Mouse (Mus musculus) ovary, postnatal 10 days (tissue): Measurements from ENCODE around the gene Nsun2.

Source experiments
- DNase-seq: peaks from one replicate; pipeline ENCODE4 v3.0.0; 2022; ENCODE audit warnings: low spot score

Gene Nsun2

DNA sequence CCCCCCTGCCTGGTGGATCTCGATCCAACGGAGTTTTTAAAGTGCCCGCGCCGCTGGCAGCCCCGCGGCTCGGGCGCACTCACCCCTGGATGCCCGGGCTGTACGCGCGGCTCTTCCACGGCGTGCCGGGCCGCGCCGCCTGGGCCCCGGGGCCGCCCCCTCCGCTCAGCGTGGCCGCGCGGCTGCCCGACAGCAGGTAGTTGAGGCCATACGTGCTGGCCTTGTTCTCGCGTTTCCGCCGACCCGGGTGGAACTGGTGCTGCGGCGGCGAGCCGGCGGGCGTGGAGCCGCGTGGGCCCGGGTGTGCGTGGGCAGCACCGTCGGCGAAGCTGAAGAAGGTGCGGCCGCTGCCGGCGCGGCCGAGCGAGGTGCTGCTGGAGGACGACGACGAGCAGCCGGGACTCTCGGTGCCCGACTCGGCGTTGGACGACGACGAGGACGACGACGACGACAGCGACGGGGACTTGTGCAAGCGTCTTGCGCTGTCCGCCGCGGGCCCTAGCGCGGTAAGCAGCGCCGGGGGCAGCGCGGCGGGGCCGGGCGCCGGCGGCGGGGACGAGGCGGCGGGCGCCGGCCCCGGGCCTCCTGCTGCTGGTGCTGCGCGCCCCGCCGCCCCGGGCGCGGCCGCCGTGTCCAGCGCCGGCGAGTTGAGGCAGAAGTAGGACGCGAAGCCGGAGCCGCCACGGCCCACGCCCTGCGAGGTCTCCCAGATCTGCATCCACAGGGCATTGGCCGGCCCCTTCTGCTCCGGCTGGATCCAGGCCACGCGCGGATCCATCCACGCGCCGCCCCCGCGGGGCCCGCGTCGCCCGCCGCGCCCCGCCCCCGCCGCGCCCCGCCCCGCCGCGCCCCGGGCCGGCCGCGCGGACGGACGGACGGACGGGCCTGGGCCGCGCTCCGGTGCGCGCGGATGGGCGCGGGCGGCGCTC, at the start of gene Nsun2:
Nsun2 (plus strand) TSS at position 342 of the 929 bp plus-strand sequence.
- no peak for DNase-seq

DNA sequence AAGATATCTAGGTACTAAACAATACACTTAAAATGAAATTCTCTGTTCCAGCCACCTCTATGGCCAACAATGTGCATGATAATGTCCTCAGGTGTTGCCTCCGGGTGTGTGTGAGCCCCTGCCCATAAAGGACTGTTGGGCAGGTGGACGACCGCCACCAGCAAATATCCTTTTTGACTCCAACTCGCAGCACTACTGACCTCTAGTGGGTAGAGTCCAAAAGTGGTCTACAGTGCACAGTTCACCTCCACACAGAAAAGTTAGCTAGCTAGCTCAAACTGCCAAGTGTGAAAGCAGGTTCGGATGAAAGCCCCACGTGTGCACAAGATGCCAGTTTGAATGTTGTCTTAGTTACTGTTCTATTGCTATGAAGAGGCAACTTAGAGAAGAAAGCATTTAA, 48.2 kb upstream of the Nsun2 start:
- no peak for DNase-seq

DNA sequence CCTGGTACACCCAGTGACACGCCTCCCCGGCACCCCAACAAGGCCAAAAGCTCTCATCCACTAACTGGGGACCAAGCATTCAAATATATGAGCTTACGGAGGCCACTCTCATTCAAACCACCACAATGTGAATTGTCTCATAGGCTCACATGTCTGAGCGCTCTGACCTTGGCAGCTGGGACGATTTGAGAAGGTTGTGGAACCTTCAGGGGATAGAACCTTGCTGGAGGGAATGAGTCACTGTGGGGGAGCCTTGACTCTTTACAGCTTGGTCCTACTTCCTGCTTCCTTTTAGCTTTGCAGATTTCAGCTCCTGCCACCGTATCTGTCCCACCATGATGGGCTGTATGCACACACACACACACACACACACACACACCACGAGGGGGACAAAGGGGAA, 47.7 kb upstream of the Nsun2 start:
- DNase-seq, result no peak

DNA sequence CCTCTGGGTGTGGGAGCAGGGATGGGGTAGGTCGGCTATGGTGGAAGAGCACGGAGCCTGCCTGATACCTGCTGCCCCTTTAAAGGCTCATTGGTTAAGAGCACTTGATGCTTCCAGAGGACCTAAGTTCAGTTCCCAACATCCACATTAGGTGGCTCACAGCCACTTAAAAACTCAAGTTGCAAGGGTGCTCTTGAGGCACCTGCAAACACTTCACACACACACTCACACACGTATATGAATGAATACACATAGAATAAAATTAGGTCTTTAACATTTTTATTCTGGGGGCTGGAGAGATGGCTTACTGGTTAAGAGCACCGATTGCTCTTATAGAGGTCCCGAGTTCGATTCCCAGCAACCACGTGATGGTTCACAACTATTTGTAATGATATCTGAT, 46.4 kb upstream of the Nsun2 start:
- no peak for DNase-seq

DNA sequence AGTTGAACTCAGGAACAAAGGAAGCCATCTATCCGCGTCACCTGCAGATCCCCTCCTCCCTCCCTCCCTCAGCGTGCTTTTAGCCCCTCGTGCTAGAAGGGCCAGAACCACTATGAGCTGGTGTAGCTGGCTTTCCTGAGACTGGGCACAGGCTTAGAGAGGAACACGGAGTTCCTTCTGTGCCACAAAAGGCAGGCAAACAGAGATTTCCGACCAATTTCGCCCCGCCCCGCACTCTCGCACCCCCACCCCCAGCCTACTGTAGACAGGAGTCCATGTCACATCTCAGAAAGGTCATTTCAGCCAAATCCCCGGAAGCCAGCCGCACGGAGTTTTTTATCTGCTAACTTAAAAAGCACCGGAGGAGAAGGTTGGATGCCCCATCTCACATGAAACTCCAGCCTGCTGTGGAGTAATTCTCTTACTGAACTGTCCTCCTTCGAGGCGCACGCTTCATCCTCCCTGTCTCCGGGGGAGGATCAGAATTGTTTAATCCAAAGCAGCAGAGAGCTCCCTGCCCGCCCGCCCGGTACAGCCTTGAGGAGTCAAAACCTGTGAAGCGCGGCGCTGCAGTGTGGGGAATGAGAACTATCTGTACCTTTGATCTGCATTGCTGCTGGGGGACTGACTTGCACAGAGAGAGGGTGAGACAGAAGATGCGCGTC, 45.8 kb upstream of the Nsun2 start:
- DNase-seq, result no peak

DNA sequence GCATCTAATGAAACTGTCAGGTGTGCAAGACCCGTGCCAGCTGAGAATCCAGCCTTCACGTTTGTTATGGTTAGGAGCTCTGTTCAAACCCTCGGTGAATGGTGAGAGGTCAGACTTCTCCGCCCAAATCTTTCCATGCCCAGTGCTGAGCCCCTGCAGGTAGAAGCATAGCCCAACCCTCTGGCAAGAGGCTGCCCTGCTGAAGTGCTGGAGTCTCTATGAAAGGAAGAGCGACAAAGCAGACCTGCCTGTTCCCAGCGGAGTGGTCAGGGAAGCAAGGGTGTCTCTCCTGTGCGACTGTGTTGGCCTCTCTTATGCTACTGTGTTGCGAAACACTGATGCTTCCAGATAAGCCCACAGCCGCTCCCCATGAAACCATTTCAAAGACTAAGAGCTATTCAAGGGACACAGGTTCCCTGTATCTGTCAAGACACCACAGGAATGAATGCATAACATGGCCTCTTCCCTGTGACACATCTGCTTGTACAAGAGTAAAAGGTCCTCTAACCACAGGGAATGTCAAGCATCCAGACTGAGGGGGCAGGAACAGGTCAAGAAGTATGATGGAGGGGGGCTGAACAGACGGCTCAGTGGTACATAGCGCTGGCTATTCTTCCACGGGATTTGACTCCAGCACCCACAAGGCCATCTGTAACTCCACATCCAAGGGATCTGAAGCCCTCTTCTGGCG, 44.8 kb upstream of the Nsun2 start:
- DNase-seq, result no peak

DNA sequence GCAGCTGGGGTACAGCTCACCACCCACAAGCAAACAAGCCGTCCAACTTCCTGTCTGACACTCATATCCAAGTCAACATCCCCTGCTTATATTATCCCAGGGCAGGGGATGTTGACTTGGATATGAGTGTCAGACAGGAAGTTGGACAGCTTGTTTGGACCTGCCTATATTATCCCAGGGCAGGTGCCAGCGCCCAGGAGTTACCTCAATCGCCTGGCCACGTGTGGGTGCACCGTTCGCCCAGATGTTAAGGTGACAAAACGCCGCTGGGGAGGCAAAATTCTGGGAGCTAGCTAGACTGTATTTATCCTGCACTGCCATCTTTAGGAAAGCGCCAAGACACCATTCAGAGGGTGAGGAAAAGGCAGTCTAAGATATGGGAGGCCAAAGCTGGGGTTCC, 43.8 kb upstream of the Nsun2 start:
- no peak for DNase-seq

DNA sequence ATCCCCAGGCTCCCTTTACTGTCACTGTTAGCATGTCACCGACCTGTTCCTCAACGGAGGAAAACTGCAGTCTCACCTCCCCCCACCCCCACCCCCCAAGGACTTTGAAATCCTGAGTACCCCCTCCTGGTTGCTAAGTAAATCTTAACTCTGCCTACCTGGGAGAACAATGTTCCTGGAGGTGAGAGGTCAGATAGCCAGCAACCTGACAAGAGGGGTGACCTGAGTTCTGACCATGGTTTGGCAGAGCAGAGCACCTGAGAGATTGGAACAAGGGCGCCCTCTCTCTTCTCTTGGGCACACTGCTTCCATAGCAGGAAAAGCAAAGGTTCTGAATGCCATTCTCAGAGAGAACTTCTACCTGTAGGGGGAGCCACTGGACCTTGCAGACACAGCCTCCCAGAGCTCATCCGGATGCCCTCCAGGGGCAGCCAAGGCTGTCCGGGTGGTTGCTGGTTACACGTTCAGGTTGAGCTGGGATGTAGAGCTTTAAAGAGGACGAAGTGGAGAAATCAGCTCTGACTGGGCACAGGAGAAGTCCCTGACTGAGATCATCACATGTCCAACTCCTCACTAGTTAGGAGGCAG, 40.6 kb upstream of the Nsun2 start:
- no peak for DNase-seq

DNA sequence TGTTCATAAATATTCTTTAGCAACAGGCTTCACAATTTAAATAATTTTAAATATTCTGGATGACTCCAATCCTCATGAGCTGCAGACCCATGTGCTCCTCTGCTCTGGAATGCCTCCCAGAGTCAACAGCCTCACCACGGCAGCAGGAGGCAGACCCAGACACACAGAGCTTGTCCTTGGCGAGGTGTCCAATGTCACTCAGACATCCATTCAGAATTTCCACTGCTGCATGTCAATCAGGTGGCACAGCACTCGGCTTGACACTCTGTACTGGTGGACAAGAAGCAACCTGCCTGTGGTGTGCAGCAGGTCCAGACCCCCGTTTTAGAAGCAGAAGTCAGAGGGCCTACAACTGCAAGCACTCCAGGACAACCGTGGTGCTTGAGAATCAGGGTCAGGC, 35.3 kb upstream of the Nsun2 start:
- DNase-seq, result no peak

DNA sequence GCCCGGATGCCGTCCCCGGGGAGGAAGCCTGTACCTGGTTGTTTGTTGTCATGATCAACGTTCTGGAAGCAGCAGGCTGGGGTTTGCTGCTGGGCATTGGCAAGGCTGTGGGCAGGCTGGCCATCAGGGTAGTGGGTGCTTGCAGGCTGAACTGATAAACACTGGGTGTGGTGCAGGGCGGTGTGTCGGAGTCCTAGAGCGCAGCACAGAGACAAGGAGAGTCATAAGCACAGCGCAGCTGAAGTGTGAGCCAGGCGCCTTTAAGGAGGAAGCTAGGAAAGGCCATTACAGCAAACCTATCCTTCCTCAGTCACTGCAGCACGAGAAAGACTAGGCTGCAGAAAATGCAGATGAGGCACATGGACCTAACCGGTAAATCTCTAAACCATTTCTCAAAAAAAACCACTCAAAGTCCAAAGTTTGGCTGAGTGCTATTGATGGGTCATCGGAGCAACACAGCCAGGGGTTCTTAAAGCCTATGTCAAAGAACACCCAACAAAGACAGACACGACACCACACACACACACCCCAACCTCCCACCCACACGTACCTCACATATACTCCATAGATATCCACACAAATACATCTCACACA, 31.3 kb upstream of the Nsun2 start:
- no peak for DNase-seq

DNA sequence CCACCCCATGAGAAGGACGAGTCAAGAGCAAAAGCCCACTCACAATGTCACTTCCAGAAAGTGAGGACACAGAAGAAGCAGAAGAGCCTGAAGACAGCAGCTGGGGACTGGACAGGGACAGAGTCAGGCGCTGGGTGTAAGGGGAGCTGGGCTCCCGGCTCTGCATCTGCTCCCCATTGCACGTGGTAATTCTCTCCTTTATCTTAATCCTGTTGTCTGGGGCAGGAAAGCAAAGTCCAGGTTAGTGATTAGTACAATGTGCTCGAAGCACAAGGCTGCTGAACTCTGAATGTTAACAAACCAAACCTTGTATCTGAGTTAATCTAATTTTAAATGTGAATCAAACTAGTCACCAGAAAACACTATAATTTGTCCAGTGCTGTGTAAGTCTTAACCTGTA, 30.7 kb upstream of the Nsun2 start:
- DNase-seq, result no peak

DNA sequence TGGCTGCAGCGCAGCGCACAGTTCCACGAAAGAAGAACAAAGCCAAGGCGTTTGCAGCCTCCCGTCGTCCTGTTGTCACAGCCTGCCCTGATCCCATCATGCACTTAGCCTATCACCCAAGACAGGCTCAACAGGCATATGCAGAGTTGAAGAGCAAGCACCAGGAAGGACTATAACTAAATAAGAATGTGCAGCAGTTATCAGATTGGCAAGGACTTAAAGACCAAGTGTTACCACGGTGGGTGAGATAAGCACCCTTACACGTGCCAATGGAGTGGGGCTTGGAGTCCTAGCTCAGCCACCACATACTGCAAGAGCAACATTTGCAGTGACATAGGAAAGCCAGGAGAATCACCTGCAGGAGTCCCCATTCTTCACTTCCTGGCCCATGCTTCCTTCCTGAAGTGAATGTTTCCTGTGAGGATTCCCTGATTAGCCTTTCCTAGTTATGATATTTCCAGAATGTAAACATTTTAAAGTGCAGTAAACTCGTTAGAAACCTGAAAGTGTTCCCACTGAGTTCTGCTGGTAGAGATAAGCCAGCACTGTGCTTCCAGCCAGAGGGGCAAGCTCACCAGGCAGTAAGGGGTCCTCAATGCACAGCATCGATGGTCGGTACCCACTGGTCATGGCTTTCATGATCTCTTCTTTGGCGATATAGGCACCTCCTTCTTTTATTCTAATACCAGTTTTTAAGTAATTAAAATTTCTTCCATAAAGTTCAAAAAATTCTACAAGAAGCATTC, 27.0 kb upstream of the Nsun2 start:
- DNase-seq, result no peak

DNA sequence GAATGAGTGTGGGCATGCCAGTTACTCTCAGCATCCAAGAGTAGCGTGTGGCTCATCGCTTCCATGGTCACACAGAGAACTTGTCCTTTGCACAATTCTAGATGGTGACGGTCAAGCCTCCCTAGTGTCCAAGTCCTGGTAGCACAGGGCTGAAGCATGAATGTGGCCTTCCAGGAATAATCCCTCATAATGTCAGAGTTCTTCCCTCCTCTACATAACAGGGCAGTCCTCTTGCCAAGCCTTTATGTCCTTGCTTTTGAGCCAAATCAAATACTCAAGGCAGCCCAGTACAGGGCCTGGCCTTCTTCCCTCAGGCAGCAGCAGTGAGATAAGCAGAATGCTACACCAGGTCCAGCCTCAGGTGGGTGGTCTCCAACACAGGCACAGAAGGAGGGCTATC, 25.9 kb upstream of the Nsun2 start:
- DNase-seq, result no peak

DNA sequence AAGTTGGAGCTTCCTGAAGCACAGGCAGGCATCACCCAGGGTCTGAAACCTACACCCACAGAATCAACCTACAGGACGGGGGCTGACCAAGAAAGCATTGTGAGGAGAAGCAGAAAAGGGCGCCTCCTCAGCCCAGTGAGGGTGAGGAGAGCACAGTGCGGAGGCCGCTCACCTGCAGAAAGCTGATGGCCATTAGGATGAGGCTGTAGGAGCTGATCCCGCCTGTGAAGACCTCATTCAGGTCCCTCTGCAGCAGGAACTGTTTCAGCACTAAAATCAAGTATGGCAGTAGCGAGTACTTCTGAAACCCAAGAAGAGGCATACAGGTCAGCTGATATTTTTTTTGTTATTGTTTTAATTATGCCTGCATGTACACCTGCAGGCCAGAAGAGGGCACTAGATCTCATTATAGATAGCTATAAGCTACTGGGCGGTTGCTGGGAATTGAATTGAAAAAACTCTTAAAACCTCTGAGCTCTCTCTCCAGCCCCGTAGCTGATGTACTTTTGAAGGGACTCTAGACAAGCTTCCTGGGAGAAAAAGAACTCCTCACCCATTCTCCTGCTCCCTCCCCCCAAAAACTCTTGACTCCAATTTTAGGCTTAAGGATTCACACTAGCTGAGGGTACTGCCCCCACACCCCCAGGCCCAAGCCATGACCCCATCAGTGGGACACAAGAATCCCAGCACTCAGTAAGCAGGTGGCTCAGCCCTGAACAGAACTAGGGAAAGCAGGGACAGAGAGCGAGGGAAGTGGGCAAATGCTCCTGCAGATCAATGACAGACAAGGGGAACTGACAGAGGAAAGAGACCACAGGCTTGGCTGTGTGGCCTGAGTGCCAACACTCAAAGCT, 23.9 kb upstream of the Nsun2 start:
- DNase-seq, result no peak

DNA sequence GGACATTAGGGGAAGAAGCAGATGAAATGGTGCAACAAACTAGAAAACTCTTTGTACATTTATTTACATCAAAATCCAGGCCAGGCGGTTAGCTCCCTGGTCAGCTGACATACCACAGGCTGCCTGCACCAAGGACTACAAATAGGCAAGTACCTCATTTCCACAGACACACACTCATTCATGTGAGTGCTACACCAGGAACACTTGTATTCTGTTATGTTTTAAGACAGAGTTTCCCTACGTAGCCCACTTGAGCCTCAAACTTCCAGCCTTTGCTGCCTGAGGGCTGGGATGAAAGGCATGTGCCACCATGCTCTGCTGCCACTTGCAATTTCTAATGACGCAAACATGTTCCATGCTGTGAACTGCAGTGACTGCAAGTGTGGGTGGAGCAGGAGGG, 18.5 kb upstream of the Nsun2 start:
- no peak for DNase-seq

DNA sequence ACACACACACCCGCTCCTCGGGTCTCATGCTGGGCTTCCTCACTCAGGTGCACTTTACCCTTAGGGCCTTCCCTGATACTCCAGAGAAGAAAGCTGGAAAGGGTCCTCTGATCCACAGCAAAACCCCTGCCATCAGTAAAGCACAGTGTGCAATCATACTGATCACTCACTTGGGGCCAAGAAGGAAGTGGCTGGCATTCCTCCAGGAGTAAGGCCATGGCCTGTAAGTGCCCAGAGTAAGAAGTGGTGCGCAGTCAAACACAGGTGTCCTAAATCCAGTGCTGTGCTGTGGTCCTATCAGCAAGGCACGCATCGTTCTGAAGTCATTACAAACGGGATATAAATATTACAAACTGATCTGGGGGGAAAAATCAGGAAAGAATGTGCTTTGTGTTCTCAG, 16.1 kb upstream of the Nsun2 start:
- no peak for DNase-seq

DNA sequence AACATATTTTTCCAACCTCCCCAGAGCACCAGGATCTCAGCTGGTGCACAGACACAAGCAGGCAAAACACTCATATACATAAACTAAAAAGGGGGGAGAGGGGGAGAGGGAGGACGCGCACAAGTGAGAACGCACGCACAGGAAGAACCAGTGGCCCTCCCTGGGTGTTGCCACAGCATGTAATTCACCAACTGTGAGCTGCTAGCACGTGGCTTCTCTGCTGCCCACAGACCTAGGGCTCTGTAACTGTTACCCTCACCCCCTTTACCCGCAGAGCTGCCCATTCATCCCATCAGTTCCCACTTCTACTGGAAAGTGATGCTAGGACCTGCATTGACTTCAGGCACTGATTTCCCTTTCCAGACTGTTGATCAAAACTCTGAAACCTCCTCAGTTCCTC, 14.4 kb upstream of the Nsun2 start:
- no peak for DNase-seq

DNA sequence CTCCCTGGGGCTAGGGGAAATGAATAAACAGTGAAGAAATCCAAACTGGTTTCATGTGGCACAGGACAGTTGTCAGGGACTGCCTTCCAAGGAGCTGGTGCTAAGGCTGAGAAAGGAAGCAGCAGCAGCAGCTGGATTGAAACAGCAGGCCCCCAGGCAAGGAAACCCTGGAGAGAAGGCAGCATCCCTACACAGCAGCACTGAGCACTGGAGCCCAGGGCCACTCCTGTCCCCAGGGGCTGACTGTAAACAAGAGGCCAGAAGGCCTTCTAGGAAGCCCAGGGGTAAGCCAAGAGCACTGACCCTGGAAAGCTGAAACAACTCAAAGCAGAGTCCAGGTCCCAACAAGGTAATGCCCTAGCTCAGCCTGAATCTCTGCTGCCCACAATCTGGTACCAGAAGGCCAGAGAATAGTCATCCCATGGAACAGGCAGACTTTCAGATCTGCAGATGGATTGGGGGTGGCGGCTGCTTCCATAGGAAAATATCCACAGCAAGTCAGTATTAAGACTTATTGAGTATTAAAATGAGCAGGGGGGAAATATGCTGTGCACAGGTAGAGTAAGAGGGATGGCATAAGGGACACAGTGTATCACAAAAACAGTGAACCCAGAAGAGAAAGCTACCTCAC, 11.3 kb upstream of the Nsun2 start:
- DNase-seq, result no peak

DNA sequence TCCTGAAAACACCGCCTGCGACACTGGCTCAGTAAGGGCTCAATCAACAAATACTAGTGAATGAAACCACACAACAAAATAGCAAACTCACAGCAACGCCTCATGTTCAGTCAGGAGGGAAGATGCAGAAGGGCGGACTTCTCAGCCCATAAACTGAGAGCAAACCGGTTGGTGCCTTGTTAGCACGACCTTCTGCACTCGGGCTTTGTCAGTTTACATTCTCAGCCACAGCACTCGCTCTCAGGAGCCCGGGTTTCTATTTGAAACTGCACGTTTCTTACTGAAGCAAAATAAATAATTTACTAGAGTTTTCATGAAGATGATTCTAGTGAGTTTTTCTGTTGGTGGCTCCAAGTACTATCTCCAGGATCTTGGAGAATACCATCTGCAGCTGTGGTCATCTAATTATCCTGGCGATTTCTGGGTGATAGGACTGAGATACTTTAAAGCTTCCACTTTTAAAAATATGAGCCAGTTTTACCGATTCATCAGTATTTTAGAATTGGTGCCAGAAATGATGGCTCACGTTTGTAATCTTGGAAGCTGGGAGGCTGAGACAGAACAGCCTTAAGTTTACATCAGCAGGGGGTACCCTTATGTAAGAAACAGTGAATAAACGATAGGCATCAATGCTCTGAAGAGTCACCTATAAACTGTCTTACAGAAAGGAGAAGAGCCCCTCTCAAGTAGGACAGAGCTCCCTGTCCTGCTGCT, 9.9 kb upstream of the Nsun2 start:
- DNase-seq, result no peak
